Mouse (Mus musculus) bone marrow macrophage, adult 2 months (primary cell): Measurements from ENCODE around the gene Pard3.

Experiments used
- CTCF ChIP-seq: IDR thresholded peaks from 2 replicates; pipeline ENCODE4 v1.5.1; 2012; ENCODE audit warnings: low read depth, mild to moderate bottlenecking, low read length, moderate library complexity
- POLR2A ChIP-seq: IDR thresholded peaks from 2 replicates; pipeline ENCODE4 v1.6.1; 2012; ENCODE audit warnings: mild to moderate bottlenecking, low read depth, low read length, borderline replicate concordance

- TF ChIP-seq POLR2A (no peak), CTCF (no peak)
Observed at GRCm38 (mm10) chr8:127104616-127105015, 40.9 kb downstream of the Pard3 start.
